ENCODE assay signal across 26 mouse cellular contexts in the genomic region with DNA sequence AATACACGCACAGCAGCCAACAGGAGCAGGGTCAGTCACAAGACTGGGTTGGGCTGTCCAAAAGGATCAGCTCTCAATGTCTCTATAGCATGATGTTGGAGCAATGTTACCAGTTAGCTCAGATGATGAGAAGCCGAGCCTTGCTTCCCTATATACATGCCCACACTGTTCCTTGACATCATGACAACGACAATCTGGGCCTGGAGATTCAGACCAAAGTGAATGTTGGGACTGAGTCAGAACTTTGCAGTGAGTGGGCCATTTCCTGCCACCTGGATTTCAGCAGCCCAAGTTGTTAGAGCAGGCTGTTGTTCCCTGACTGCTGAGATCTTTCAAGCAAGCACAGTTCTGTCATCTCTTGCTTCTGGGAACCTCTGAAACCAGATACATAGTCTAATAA.
DNase-seq lines count a peak whose midpoint lies in the region; ATAC-seq and TF ChIP-seq lines count a peak whose summit lies in the region.
"Had no signal": no experiment of that assay in that cellular context is flagged by ENCODE, and none has a peak within 500 bp of the region (broad histone marks: within the 10 kb centered on the region; RNA-seq: fewer than 3 reads in every experiment).

No protein-coding gene starts in this region.

- no peak for TF ChIP-seq CTCF in layer of hippocampus, adult 2 months (conservative IDR thresholded peaks at IDR 0.05)

- no peak overlapping the region for H3K4me3 ChIP-seq in layer of hippocampus, adult 2 months
- no peak overlapping the region for H3K4me3 ChIP-seq in hindbrain, embryonic 16.5 days (ENCODE audit: low read length)
- H3K4me3 ChIP-seq: forebrain, embryonic 13.5 days; limb, embryonic 13.5 days; lung, embryonic 15.5 days; midbrain, embryonic 10.5 days had no signal

- peak; percentile 27 to 54 for DNase-seq in layer of hippocampus, adult 2 months (ENCODE audit: low spot score in 2 of 2)
- DNase-seq in layer of hippocampus, adult 9-10 months (ENCODE audit: low spot score), result no peak
- DNase-seq in right cerebral cortex, adult 18-20 months, result peak; percentile 70
- no peak for DNase-seq in right cerebral cortex, postnatal 4 days
- DNase-seq in left cerebral cortex, postnatal 25 days (ENCODE audit: low spot score in 2 of 2), result peak; percentile 28 to 91
- peak; percentile 3 for DNase-seq in skeletal muscle tissue, adult 2 months (ENCODE audit: low read depth, low spot score)
- DNase-seq: adrenal gland, postnatal 36 days; B cell, adult 2 months; cerebellum, adult 2 months; cerebellum, postnatal 14 days; gastrocnemius, postnatal 36 days; heart, adult 18-20 months; heart, postnatal 36 days; kidney, adult 11 months; kidney, postnatal 25 days; thymus, postnatal 4 days had no signal

- H3K36me3 ChIP-seq in hindbrain, embryonic 16.5 days (ENCODE audit: control insufficient read depth, insufficient read depth, low read length), result no peaks in the 10 kb centered on the region
- H3K36me3 ChIP-seq: limb, embryonic 13.5 days; lung, embryonic 15.5 days; midbrain, embryonic 10.5 days had no signal

- no peaks in the 10 kb centered on the region for H3K4me1 ChIP-seq in hindbrain, embryonic 16.5 days (ENCODE audit: control insufficient read depth, insufficient read depth, low read depth, low read length)
- H3K4me1 ChIP-seq: forebrain, embryonic 13.5 days; limb, embryonic 13.5 days; lung, embryonic 15.5 days; midbrain, embryonic 10.5 days had no signal

- H3K27ac ChIP-seq in layer of hippocampus, adult 2 months, result peak overlapping the region; percentile 57; the same call in 1 of the 2 replicates
- no peak overlapping the region for H3K27ac ChIP-seq in hindbrain, embryonic 16.5 days (ENCODE audit: low read depth, low read length)
- H3K27ac ChIP-seq: forebrain, embryonic 13.5 days; hindbrain, embryonic 14.5 days; limb, embryonic 13.5 days; lung, embryonic 15.5 days; midbrain, embryonic 10.5 days had no signal

- ATAC-seq in hindbrain, embryonic 16.5 days, result no peak
- ATAC-seq: forebrain, embryonic 13.5 days; inflammation-experienced regulatory T-cells, adult 6 months; midbrain, embryonic 16.5 days had no signal

- no peaks in the 10 kb centered on the region for H3K27me3 ChIP-seq in hindbrain, embryonic 16.5 days (replicated peaks; ENCODE audit: control insufficient read depth, insufficient read depth, low read length)
- H3K27me3 ChIP-seq: forebrain, embryonic 13.5 days; limb, embryonic 13.5 days; lung, embryonic 15.5 days had no signal

- WGBS in hindbrain, embryonic 16.5 days, result 96% methylated on average over 3 of the region's 3 CpGs

- H3K9me3 ChIP-seq in hindbrain, embryonic 16.5 days (ENCODE audit: control insufficient read depth, low read length), result no peaks in the 10 kb centered on the region
- H3K9me3 ChIP-seq: forebrain, embryonic 13.5 days; lung, embryonic 15.5 days; midbrain, embryonic 10.5 days had no signal

- H3K9ac ChIP-seq in hindbrain, embryonic 16.5 days (ENCODE audit: low read depth, low read length), result no peak overlapping the region
- H3K9ac ChIP-seq: forebrain, embryonic 13.5 days; hindbrain, embryonic 14.5 days; limb, embryonic 13.5 days; lung, embryonic 15.5 days had no signal

- H3K4me2 ChIP-seq in hindbrain, embryonic 16.5 days (ENCODE audit: low read length), result no peak overlapping the region
- H3K4me2 ChIP-seq: forebrain, embryonic 13.5 days; heart, embryonic 11.5 days; hindbrain, embryonic 14.5 days; limb, embryonic 13.5 days; liver, embryonic 11.5 days; lung, embryonic 15.5 days had no signal

- intact Hi-C loops in left cerebral cortex, postnatal 25 days (cut with DNase I), result no loop called here

Comparison
In these comparisons a context has a peak if more than half of its experiments do, and no peak if none do; other contexts are left out.
1. DNase-seq: peak in layer of hippocampus, adult 2 months (2 of 2), right cerebral cortex, adult 18-20 months (single experiment), left cerebral cortex, postnatal 25 days (2 of 2) and skeletal muscle tissue, adult 2 months (single experiment); none in layer of hippocampus, adult 9-10 months (single experiment) and right cerebral cortex, postnatal 4 days (single experiment).